Mouse (Mus musculus) embryonic facial prominence, embryonic 14.5 days (tissue): ENCODE measurements at regions not wholly inside any gene's neighbourhood (a gene's known extent, or its start where the extent isn't known, plus 50 kb on each side); places are given as distances from the start of the nearest gene placed in this dataset.

Source experiments
- ATAC-seq: fragments of 200-750 bp; cut with Nextera tagmentation; 2 replicates; pipeline ENCODE4 v1.8.0; 2017; ENCODE audit warnings: low read depth, moderate number of reproducible peaks, moderate TSS enrichment
- DNase-seq: peaks from one replicate; pipeline ENCODE4 v3.0.0-alpha.2; 2015; ENCODE audit warnings: low spot score
- H3K27ac ChIP-seq: fragments of 300-500 bp; sonication (generic); replicated peaks from 2 replicates; pipeline ENCODE4 v1.5.1; 2014; ENCODE audit warnings: low read depth, mild to moderate bottlenecking, low read length, moderate library complexity
- H3K27me3 ChIP-seq: fragments of 300-500 bp; sonication (generic); replicated peaks from 2 replicates; pipeline ENCODE4 v1.6.1; 2014; ENCODE audit warnings: low read length; ENCODE audit not compliant: control insufficient read depth, insufficient read depth
- H3K36me3 ChIP-seq: fragments of 300-500 bp; sonication (generic); 2 replicates; pipeline ENCODE4 v1.6.1; 2014; ENCODE audit warnings: low read length, mixed read lengths; ENCODE audit not compliant: control insufficient read depth, insufficient read depth
- H3K4me1 ChIP-seq: fragments of 300-500 bp; sonication (generic); 2 replicates; pipeline ENCODE4 v1.6.1; 2014; ENCODE audit warnings: antibody characterized with exemption, low read length; ENCODE audit not compliant: control insufficient read depth, insufficient read depth
- H3K4me2 ChIP-seq: fragments of 300-500 bp; sonication (generic); 2 replicates; pipeline ENCODE4 v1.6.1; 2014; ENCODE audit warnings: low read depth, mild to moderate bottlenecking, low read length, moderate library complexity, mixed read lengths
- H3K4me3 ChIP-seq: fragments of 300-500 bp; sonication (generic); 2 replicates; pipeline ENCODE4 v1.5.1; 2014; ENCODE audit warnings: low read depth, mild to moderate bottlenecking, low read length
- H3K9ac ChIP-seq: fragments of 300-500 bp; sonication (generic); 2 replicates; pipeline ENCODE4 v1.6.1; 2014; ENCODE audit warnings: low read depth, mild to moderate bottlenecking, low read length, moderate library complexity, mixed read lengths
- H3K9me3 ChIP-seq: fragments of 300-500 bp; sonication (generic); 2 replicates; pipeline ENCODE4 v1.6.1; 2016; ENCODE audit warnings: low read length; ENCODE audit not compliant: control insufficient read depth
- WGBS: fragments of 180-500 bp; shearing (Covaris S2); extraction: QIAGEN DNeasy Blood & Tissue Kit; methylation state at CpG from one replicate; pipeline ENCODE4 v1.1.7; 2014; 5-methylcytosine and 5-hydroxymethylcytosine counted together

GRCm38 (mm10) chr9:47957881-47958280 lies 203.9 kb upstream of the Nxpe4 start:
- WGBS: 70% methylated on average over 3 of the region's 3 CpGs
- DNase-seq (no peak), ATAC-seq (no peak)
- Histone ChIP-seq H3K36me3 (no peaks in the 10 kb centered on the region), H3K9ac (no peak overlapping the region), H3K9me3 (peaks cover 18% of the 10 kb centered on the region), H3K4me1 (peaks cover 4% of the 10 kb centered on the region; the same call in 1 of the 2 replicates), H3K27me3 (no peaks in the 10 kb centered on the region; the same call in 1 of the 2 replicates), H3K4me3 (no peak overlapping the region), H3K27ac (no peak overlapping the region), H3K4me2 (no peak overlapping the region)

DNA sequence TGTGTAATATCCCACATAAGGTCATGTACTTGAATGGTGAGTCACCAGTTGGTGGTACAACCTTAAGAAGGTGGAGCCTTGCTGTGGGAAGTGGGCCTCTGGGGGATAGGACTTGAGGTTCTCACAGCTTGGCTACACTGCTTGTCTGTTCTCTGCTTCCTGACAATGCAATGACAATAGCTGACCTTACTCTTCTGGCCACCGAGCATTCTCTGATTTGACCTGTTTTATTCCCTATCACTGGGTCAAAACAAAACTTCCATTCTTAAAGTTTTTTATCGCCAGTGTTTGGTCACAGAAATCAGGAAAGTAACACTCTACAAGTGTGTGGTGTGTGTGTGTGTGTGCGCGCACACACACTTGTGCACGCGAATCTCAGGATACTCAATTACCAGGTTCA lies 203.0 kb upstream of the Nxpe4 start:
- DNase-seq (no peak), ATAC-seq (no peak)
- peaks cover 7% of the 10 kb centered on the region; the same call in 1 of the 2 replicates for H3K4me1 ChIP-seq
- no peaks in the 10 kb centered on the region; the same call in 1 of the 2 replicates for H3K27me3 ChIP-seq
- no peak overlapping the region for H3K9ac ChIP-seq
- WGBS: 94% methylated on average over 6 of the region's 6 CpGs
- peaks cover 9% of the 10 kb centered on the region for H3K9me3 ChIP-seq
- no peak overlapping the region for H3K4me3 ChIP-seq
- no peak overlapping the region for H3K4me2 ChIP-seq
- H3K36me3 ChIP-seq: no peaks in the 10 kb centered on the region
- H3K27ac ChIP-seq: no peak overlapping the region

- no peak overlapping the region for H3K27ac ChIP-seq
- no peaks in the 10 kb centered on the region; the same call in 1 of the 2 replicates for H3K27me3 ChIP-seq
- no peaks in the 10 kb centered on the region for H3K36me3 ChIP-seq
- 70% methylated on average over 4 of the region's 4 CpGs for WGBS
- H3K4me1 ChIP-seq: peaks cover 7% of the 10 kb centered on the region; the same call in 1 of the 2 replicates
- no peaks in the 10 kb centered on the region for H3K9me3 ChIP-seq
- DNase-seq: no peak
- no peak overlapping the region for H3K9ac ChIP-seq
- ATAC-seq: no peak
- H3K4me3 ChIP-seq: no peak overlapping the region
- no peak overlapping the region for H3K4me2 ChIP-seq
Observed at GRCm38 (mm10) chr9:47961176-47961575, 200.6 kb upstream of the Nxpe4 start.

- Histone ChIP-seq H3K4me3 (no peak overlapping the region), H3K4me2 (no peak overlapping the region), H3K27ac (no peak overlapping the region), H3K9me3 (no peaks in the 10 kb centered on the region), H3K36me3 (no peaks in the 10 kb centered on the region), H3K9ac (no peak overlapping the region), H3K4me1 (peaks cover 7% of the 10 kb centered on the region; the same call in 1 of the 2 replicates), H3K27me3 (no peaks in the 10 kb centered on the region; the same call in 1 of the 2 replicates)
- no peak for DNase-seq
- ATAC-seq: no peak
- 45% methylated on average over 4 of the region's 4 CpGs for WGBS
Observed at GRCm38 (mm10) chr9:47962161-47962560, 199.7 kb upstream of the Nxpe4 start.

DNA sequence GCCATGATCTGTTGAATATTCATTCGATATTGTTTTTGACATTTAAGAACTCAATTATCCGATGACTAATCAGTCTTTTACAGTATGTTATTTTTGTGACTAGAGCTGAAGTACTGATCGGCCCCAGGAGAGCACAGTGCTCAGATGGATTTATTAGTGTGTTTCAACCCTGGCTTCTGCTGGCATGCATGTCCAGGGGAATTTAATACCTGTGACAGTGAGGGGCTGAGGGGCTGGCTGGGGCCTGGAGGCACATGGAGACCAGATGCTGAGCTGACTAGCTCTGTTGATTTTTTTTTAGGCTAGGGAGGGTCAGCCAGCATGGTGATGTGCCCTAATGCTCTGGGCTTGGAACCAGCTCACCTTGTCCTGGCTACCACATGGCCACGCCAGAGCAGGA lies 199.2 kb upstream of the Nxpe4 start:
- Histone ChIP-seq H3K27ac (no peak overlapping the region), H3K4me3 (no peak overlapping the region), H3K36me3 (no peaks in the 10 kb centered on the region), H3K27me3 (no peaks in the 10 kb centered on the region; the same call in 1 of the 2 replicates), H3K9me3 (no peaks in the 10 kb centered on the region), H3K4me2 (no peak overlapping the region), H3K9ac (no peak overlapping the region), H3K4me1 (peaks cover 7% of the 10 kb centered on the region; the same call in 1 of the 2 replicates)
- 33% methylated on average over 3 of the region's 4 CpGs for WGBS
- ATAC-seq (0 out of 2 replicates have a peak, but pooled peaks have one; percentile 44), DNase-seq (peak; percentile 31)

GRCm38 (mm10) chr9:47973130-47973529 lies 188.7 kb upstream of the Nxpe4 start:
- Histone ChIP-seq H3K36me3 (no peaks in the 10 kb centered on the region), H3K9me3 (no peaks in the 10 kb centered on the region), H3K9ac (no peak overlapping the region), H3K27ac (no peak overlapping the region), H3K4me2 (no peak overlapping the region), H3K4me1 (no peaks in the 10 kb centered on the region), H3K27me3 (no peaks in the 10 kb centered on the region), H3K4me3 (no peak overlapping the region)
- WGBS: 60% methylated on average over 12 of the region's 12 CpGs
- ATAC-seq: no peak
- DNase-seq: peak; percentile 36

DNA sequence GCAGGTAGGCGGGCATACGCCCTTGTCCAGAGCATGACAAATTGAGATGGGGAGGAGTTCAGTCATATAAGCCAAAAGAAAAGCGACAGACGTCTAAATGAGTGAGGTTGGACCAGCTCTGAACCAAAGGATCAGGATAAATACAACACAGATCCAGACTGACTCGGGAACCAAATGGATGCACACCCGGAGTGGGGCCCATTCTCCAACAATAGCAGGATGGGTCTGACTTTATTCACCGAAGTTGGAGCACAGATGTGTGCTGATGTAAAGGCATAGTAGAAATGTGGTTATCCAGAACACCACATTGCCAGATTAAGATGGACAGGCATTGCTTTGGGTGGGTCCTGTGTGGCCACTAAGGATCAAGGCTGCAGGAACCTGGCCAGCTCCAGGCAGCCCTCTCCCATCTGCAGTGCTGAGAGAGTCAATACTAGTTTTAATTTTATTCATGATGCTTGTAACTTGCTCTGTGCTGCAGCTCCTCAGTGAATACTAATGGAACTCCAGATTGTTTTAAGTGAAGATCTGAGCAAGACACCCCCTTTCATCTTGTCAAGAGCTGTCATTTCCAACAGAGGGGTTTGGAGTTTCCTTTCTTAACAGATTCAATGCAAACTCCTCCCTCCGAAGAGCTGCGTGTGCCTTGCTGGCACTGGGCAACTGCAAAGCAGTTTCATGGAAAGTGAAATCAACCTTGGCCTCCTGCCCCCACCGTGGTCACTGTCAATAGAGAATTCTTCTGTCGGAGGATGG lies 176.3 kb upstream of the Nxpe4 start:
- no peaks in the 10 kb centered on the region for H3K9me3 ChIP-seq
- H3K4me2 ChIP-seq: no peak overlapping the region
- H3K4me3 ChIP-seq: no peak overlapping the region
- DNase-seq (no peak), ATAC-seq (no peak)
- 66% methylated on average over 11 of the region's 11 CpGs for WGBS
- no peaks in the 10 kb centered on the region for H3K4me1 ChIP-seq
- H3K36me3 ChIP-seq: no peaks in the 10 kb centered on the region
- no peak overlapping the region for H3K9ac ChIP-seq
- H3K27ac ChIP-seq: no peak overlapping the region
- no peaks in the 10 kb centered on the region for H3K27me3 ChIP-seq

GRCm38 (mm10) chr9:47987266-47987665 lies 174.6 kb upstream of the Nxpe4 start:
- H3K27me3 ChIP-seq: no peaks in the 10 kb centered on the region
- no peaks in the 10 kb centered on the region for H3K36me3 ChIP-seq
- H3K4me2 ChIP-seq: no peak overlapping the region
- no peaks in the 10 kb centered on the region for H3K9me3 ChIP-seq
- WGBS: 94% methylated on average over 4 of the region's 4 CpGs
- DNase-seq (no peak), ATAC-seq (no peak)
- no peak overlapping the region for H3K4me3 ChIP-seq
- no peak overlapping the region for H3K27ac ChIP-seq
- H3K4me1 ChIP-seq: no peaks in the 10 kb centered on the region
- H3K9ac ChIP-seq: no peak overlapping the region

DNA sequence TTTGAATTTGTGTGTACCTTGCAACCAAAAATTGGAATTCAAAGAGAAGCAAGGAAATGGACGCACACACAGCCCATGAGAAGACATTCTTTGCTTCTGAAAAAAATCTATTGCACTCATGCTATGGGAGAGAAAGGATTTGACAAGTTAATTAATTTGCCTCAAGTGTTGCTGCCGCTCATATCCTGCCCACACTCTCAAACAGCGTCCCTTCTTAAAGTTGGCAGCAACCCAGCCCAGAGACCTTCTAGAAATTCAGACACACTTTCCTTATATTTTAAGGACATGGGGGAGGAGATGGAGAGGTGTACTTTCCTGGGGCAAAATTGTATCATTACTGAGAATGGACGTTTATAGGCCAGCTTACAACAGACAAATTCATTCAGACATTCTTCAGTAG lies 167.2 kb upstream of the Nxpe4 start:
- 53% methylated on average over 4 of the region's 4 CpGs for WGBS
- Histone ChIP-seq H3K9ac (no peak overlapping the region), H3K27ac (no peak overlapping the region)

More for the DNA sequence above, 167.2 kb upstream of the Nxpe4 start:
- Histone ChIP-seq H3K4me1 (no peaks in the 10 kb centered on the region), H3K9me3 (no peaks in the 10 kb centered on the region), H3K4me2 (no peak overlapping the region), H3K4me3 (no peak overlapping the region), H3K27me3 (no peaks in the 10 kb centered on the region), H3K36me3 (no peaks in the 10 kb centered on the region)
- ATAC-seq (no peak), DNase-seq (no peak)
